Mouse (Mus musculus) ES-Bruce4 (cell line): Measurements from ENCODE around the gene Hc. TPM values are rescaled to one million over a fixed set of nuclear protein-coding genes. Genes with fewer than 3 reads are reported as not detected.

Experiments
- H3K27ac ChIP-seq: 2 replicates; pipeline ENCODE4 v1.5.1; 2012; ENCODE audit warnings: low read length, inconsistent platforms; ENCODE audit not compliant: insufficient read depth
- H3K27me3 ChIP-seq: 2 replicates; pipeline ENCODE4 v1.6.1; 2012; ENCODE audit warnings: mild to moderate bottlenecking, low read length, inconsistent platforms; ENCODE audit not compliant: control insufficient read depth, poor library complexity, insufficient read depth, severe bottlenecking
- H3K36me3 ChIP-seq: 2 replicates; pipeline ENCODE4 v1.6.1; 2012; ENCODE audit warnings: inconsistent platforms, mild to moderate bottlenecking, low read length, moderate library complexity; ENCODE audit not compliant: control insufficient read depth, poor library complexity, insufficient read depth, severe bottlenecking
- H3K4me1 ChIP-seq: one replicate; pipeline ENCODE4 v1.8.1; 2011; ENCODE audit warnings: low read length; ENCODE audit not compliant: control insufficient read depth, insufficient read depth
- H3K4me3 ChIP-seq: 2 replicates; pipeline ENCODE4 v1.5.1; 2011; ENCODE audit warnings: low read depth, mild to moderate bottlenecking, low read length
- H3K9ac ChIP-seq: 2 replicates; pipeline ENCODE4 v1.6.1; 2012; ENCODE audit warnings: low read depth, mild to moderate bottlenecking, inconsistent platforms; ENCODE audit not compliant: poor library complexity, severe bottlenecking
- H3K9me3 ChIP-seq: replicated peaks from 2 replicates; pipeline ENCODE4 v1.6.1; 2012; ENCODE audit warnings: mild to moderate bottlenecking, low read length, inconsistent platforms; ENCODE audit not compliant: control insufficient read depth, poor library complexity, insufficient read depth, severe bottlenecking
- CTCF ChIP-seq: IDR thresholded peaks from one replicate; pipeline ENCODE4 v1.8.1; 2011; ENCODE audit warnings: low read depth, low read length
- EP300 ChIP-seq: IDR thresholded peaks from 2 replicates; pipeline ENCODE4 v1.6.1; 2011; ENCODE audit warnings: low read depth, low read length; ENCODE audit not compliant: insufficient read depth
- POLR2A ChIP-seq: IDR thresholded peaks from one replicate; pipeline ENCODE4 v1.8.1; 2011; ENCODE audit warnings: low read length; ENCODE audit not compliant: insufficient read depth
- polyA plus RNA-seq: library from polyadenylated mRNA; stranded (reverse); fragments of >200 nt; gene quantifications from 2 replicates; pipeline ENCODE4 v1.2.4, GENCODE M21; 2011; ENCODE audit warnings: low read depth; ENCODE audit not compliant: missing spikeins, insufficient read depth, insufficient read length

Gene Hc
- polyA plus RNA-seq, 1 experiment = not detected

DNA sequence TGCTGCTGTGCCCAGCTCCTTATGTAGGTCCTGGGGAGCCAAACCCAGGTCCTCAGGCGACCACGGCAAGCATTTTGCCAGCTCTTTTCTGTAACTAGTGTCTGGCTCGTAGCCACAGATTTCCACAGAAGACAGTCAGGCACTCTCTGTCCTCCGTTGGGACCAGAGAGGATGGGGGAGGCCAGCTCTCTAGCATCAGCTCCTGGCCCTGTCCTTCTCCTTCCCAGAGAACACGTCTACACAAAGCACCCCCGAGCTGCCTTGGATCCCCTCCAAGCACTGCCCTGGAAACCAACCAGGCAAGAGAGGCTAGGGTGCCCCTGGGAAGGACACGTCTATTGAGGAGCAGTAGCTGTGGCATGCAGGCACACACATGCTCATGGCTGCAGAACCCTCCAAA lies 92.1 kb downstream of the Hc start:
- H3K4me3 ChIP-seq = no peak overlapping the region
- H3K27ac ChIP-seq = no peak overlapping the region
- H3K4me1 ChIP-seq = peaks cover 1% of the 10 kb centered on the region
- no peaks in the 10 kb centered on the region for H3K27me3 ChIP-seq
- H3K9ac ChIP-seq = no peak overlapping the region
- TF ChIP-seq POLR2A (no peak), EP300 (no peak), CTCF (no peak)
- H3K36me3 ChIP-seq = no peaks in the 10 kb centered on the region
- no peaks in the 10 kb centered on the region for H3K9me3 ChIP-seq

DNA sequence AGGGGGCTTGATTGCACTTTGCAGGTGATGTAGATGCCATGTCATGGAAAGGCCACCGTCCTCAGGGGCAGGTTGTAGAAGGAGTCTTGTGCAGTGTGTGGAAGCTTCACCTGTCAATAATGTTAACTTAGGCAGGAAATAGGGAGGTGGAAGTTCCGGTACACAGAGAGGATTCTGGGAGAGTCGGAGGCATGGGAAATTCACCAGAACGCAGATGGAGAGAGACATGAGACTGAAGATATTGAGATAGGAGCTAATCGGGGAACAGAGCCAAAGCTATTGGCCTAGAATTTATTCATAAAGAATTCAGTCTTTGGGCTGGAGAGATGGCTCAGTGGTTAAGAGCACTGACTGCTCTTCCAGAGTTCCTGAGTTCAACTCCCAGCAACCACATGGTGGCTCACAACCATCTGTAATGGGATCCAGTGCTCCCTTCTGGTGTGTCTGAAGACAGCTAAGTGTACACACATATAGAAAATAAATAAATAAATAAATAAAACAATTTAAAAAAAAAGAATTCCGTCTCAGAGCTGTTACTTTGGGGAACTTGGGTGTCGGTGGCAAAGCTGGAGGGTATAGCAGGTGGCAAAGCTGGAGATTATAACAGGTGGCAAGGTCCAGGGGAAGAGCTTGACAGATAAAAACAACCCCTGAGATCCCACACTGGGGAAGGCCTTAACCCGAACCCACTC lies 94.8 kb downstream of the Hc start:
- TF ChIP-seq EP300 (no peak), CTCF (no peak), POLR2A (no peak)
- no peak overlapping the region for H3K4me3 ChIP-seq
- H3K4me1 ChIP-seq = peaks cover 5% of the 10 kb centered on the region
- H3K36me3 ChIP-seq = no peaks in the 10 kb centered on the region
- H3K9ac ChIP-seq = no peak overlapping the region
- H3K27ac ChIP-seq = no peak overlapping the region
- H3K9me3 ChIP-seq = no peaks in the 10 kb centered on the region
- no peaks in the 10 kb centered on the region for H3K27me3 ChIP-seq

DNA sequence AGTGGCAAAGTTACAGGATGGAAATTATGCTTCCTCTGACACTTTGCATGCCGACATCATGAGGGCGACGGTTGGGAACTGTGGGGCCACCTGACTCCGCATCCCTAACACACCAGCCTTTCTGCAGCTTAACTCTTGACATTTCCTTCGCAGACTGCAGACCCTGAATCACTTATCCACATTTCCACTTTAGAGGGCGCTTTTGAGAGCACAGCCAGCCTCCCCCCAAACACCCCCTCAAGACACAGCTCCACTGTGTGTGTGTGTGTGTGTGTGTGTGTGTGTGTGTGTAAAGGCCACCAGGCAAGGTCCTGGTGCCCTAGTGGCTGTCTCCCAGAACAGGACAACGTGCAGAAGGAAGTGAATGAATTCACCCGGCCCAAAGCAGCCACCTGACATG lies 95.4 kb downstream of the Hc start:
- Histone ChIP-seq H3K4me1 (peaks cover 5% of the 10 kb centered on the region), H3K27me3 (no peaks in the 10 kb centered on the region), H3K36me3 (no peaks in the 10 kb centered on the region), H3K9me3 (no peaks in the 10 kb centered on the region), H3K27ac (no peak overlapping the region), H3K9ac (no peak overlapping the region), H3K4me3 (no peak overlapping the region)
- TF ChIP-seq EP300 (no peak), CTCF (peak; percentile 4)

DNA sequence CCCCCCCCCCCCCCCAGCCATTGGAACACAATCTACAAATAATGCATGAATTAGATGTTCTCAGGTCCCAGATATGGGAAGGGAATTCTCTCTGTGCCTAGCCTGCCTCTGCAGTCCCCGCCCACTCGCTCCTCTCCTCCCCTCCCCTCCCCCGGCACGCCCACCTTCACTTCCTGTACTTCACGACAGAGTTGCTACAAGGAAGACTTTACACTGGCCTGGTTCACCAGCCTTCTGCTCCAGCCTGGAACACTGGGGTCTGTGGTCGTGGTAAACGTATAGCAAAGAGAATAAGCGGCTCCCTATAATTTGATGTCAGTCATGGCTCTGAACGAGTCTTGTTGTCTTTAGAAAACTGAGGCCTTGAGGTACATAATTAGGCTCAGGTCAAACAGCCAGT lies 95.9 kb downstream of the Hc start:
- Histone ChIP-seq H3K36me3 (no peaks in the 10 kb centered on the region), H3K9ac (no peak overlapping the region), H3K27me3 (no peaks in the 10 kb centered on the region), H3K4me1 (peaks cover 5% of the 10 kb centered on the region), H3K4me3 (no peak overlapping the region), H3K9me3 (no peaks in the 10 kb centered on the region), H3K27ac (no peak overlapping the region)
- no peak for TF ChIP-seq POLR2A
- TF ChIP-seq EP300 = no peak
- TF ChIP-seq CTCF = no peak

DNA sequence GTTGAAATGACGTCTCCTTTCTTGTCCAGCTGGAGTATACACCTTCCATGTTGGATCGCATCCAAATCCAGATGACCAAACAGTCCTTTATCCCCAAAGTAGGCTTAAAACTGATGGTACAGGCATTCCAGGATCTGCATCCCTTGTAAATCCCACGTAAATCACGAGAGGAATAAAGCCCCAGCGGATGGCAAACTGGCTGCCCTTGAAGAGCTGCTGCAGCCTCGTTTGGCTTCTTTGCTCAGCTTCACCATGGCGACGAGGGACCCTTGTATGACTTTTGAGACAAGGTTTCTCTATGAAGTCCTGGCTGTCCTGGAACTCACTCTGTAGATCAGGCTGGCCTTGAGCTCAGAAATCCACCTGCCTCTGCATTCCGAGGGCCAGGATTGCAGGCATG lies 96.6 kb downstream of the Hc start:
- H3K4me3 ChIP-seq = no peak overlapping the region
- no peaks in the 10 kb centered on the region for H3K27me3 ChIP-seq
- H3K9ac ChIP-seq = no peak overlapping the region
- H3K27ac ChIP-seq = no peak overlapping the region
- no peak for TF ChIP-seq EP300
- no peak for TF ChIP-seq POLR2A
- TF ChIP-seq CTCF = no peak
- H3K36me3 ChIP-seq = no peaks in the 10 kb centered on the region
- H3K9me3 ChIP-seq = no peaks in the 10 kb centered on the region
- peaks cover 5% of the 10 kb centered on the region for H3K4me1 ChIP-seq

DNA sequence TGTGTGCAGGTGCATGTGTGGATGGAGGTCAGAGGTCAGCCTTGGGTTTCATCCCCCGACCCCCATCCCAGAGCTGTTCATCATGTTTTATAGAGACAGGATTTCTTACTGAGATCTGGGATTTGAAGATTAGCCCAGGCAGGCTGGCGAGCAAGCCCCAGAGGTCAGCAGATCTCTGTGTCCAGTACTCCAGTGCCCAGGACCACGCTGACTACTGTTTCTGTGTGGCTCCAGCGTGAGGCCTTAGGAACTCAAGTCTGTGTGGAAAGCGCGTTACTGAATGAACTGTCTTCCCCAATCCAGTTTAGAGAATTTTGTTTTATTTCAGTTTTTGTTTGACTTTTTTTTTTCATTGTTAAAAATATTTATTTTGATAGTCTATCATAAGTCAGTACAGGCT lies 97.0 kb downstream of the Hc start:
- Histone ChIP-seq H3K27me3 (no peaks in the 10 kb centered on the region), H3K36me3 (no peaks in the 10 kb centered on the region), H3K4me3 (no peak overlapping the region), H3K4me1 (peaks cover 5% of the 10 kb centered on the region), H3K9me3 (no peaks in the 10 kb centered on the region), H3K9ac (no peak overlapping the region; the same call in 1 of the 2 replicates), H3K27ac (no peak overlapping the region)
- TF ChIP-seq EP300 = no peak
- no peak for TF ChIP-seq CTCF
- no peak for TF ChIP-seq POLR2A
